Mouse (Mus musculus) retina, postnatal 1 day (tissue): ENCODE measurements around the gene Dscam.
A peak's percentile ranks its signal among the peaks of the same experiment; 100 is the strongest.

ENCODE experiments used
- DNase-seq: peaks from one replicate; pipeline ENCODE4 v3.0.0-alpha.2; 2012

Dscam gene

DNA sequence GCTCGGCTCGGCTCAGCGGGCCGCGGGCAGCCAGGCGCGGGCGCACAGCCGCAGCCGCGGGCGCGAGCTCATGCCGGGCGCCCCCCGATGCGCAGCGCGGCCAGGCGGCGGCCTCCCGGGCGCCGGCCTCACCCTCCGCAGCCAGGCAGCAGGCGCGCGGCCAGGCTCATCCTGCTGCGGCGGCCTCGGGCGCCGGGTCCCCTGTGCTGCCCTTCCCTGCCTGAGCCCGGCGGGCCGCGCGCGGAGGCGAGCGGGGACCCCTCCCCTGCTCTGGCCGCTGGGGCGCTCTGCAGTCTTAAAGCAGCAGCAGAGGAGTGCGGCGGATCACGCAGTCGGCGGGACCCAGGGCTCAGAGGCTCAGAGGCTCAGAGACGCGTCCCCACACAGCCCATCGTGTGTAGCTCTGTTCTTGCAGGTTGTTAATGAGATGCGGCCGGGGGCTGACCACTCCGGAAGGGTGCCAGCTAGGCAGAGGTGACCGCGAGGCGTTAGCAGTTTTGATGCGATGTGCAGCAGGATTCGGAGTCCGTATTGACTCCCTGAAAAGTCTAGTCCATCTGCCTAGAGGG, at the start of gene Dscam:
TSS of gene Dscam (minus strand) at position 240 of the 569 bp plus-strand sequence.
- peak; percentile 77 for DNase-seq

DNA sequence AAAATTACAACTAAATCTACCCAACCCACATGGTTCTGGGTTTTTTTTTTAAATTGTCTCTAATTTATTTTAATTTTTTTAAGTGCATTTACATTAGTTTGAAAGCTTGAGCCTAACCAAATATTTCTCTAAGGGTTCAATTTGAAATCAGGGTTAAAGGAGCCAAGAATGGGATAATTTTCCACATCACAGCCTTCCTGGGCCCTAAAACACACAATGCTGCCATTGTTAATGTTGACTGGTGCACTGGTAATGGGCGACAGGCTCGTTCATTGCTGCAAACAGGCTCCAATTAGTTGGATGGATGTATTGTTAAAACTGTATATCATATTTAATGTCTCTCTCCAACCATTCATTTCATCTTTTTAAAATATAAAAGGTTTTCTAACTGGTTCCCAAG, 48.8 kb upstream of the Dscam start:
- DNase-seq, result peak; percentile 84

DNA sequence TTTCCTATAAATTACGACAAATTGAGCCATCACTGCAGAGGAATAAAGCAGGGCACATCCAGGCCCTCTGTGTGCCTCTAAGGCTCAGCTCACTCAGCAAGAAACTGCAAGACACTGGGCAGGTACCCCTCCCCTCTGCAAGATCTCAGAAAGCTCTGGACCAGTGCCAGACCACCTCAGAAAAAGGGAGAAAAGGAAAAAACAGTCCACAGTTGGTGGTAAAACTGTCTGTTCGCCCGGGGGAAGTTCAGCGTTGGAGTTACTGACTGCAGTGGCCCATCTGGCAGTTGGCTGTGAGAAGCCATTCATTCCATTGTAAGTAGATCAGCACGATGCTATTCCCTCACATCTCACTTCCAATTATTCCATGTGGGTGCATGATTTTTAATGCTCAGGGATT, 39.4 kb upstream of the Dscam start:
- peak; percentile 55 for DNase-seq

- DNase-seq, result no peak
These were observed 37.7 kb upstream of the Dscam start for GRCm38 (mm10) chr16:97208276-97208675.

GRCm38 (mm10) chr16:97204090-97204489, 33.5 kb upstream of the Dscam start:
- no peak for DNase-seq

GRCm38 (mm10) chr16:97203554-97203953, 33.0 kb upstream of the Dscam start:
- DNase-seq, result no peak

GRCm38 (mm10) chr16:97194630-97195029, 24.1 kb upstream of the Dscam start:
- no peak for DNase-seq

DNA sequence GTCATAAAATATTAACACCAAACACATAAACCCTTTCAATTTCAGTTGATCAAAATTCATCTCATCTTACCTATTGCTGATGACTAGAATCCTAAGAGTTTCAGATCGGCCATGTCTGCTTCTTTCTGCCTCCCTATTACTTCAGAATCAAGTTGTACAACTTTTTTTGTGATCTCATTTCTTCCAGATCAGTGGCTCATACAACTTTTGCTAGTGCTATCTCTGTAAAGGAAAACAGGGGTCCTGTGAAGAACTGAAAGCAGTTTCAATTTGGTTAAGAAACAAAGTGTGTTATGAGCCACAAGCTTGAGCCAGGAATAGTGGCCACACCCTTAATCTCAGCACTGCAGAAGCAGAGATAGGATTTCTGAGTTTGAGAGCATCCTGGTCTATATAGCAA, 23.6 kb upstream of the Dscam start:
- no peak for DNase-seq

DNA sequence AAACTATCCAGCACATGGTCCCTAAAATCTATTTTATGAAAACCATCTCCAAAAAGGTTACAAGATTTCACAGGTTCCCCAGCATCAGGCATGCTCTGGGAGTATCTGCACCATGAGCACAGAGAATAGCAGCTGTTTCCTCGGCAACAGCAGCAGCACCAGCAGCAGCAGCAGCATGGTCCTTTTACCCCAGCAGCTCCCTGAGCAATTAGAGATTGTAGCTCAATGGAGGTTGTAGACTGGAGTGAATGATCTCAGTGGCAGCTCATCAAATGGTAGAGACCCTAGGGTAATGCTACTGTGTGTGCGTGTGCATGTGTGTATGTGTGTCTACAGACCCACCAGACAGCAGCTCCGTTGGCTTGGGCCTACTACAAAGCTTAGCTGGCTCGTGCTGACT, 21.7 kb upstream of the Dscam start:
- peak; percentile 6 for DNase-seq

- DNase-seq, result no peak
These were observed 20.1 kb upstream of the Dscam start for GRCm38 (mm10) chr16:97190604-97191003.

- DNase-seq, result peak; percentile 53
These were observed 948 bp upstream of the Dscam start for GRCm38 (mm10) chr16:97171500-97171899.

DNA sequence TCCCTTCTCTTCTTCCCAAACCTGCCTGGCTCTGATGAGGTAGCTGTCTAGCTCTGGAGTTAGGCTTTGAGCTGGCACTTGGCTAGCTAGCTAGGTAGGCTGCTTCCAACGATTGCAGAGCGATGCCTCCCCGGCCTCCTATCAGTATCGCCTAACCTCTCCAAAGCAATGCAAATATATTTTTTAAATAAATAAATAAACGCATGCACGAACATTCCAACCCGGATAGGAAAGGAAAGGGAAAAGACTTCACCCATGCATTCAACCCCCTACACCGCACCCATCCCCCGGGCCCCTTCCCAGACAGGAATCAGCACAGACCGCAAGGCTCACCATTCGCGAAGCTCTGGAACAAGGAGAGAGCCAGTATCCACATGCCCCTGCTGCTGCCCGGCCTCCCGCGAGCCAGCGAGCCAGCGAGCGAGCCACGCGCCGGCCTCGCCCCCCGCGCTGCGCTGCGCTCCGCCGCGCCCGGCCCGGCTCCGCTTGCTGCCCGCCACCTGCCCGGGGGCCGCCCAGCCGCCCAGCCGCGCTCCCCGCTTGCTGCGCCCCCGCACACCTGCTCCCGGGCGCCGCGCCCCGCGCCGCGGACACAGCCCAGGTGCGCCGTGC, 545 bp downstream of the Dscam start:
- peak; percentile 22 for DNase-seq

DNA sequence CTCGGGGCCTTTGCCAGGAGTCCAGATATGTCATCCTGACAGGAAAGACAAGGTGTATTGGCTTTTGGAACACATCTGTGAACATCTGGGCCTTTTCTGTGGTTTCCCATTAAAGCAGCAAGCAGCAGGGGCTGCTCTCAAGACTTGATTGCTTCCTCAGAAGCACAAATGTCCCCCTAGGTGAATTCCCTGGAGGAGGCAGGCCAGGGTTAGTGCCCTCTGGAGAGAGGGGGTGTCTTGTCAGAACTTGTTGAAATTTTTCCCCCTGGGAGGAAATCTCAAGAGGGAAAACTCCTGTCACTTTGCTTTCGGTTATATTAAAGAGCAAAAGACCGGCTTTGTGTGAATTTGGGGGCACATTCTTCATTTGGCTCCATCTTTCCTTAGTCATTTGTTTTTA, 1.9 kb downstream of the Dscam start:
- no peak for DNase-seq

- no peak for DNase-seq
These were observed 2.5 kb downstream of the Dscam start for GRCm38 (mm10) chr16:97168030-97168429.

DNA sequence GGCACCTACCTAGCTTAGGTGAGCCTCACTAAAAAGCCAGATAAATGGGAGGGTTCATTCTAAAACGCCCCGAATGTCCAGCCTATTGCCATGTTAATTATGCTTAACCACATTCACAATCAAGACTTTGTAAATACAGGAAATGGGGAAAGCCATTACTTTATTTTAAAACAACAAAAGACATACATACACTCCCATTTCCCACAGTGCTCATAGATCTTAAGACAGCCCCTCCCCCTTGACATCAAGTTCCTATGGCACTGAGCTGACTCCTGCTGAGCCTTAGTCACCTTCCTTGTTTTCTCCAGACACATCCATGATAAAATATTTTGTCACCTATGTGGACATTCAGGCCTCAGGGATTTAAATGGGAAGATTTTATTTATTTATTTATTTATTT, 4.4 kb downstream of the Dscam start:
- DNase-seq, result no peak

- DNase-seq, result peak; percentile 85
These were observed 5.0 kb downstream of the Dscam start for GRCm38 (mm10) chr16:97165444-97166121.

- DNase-seq, result peak; percentile 57
These were observed 12.3 kb downstream of the Dscam start for GRCm38 (mm10) chr16:97158279-97158678.

DNA sequence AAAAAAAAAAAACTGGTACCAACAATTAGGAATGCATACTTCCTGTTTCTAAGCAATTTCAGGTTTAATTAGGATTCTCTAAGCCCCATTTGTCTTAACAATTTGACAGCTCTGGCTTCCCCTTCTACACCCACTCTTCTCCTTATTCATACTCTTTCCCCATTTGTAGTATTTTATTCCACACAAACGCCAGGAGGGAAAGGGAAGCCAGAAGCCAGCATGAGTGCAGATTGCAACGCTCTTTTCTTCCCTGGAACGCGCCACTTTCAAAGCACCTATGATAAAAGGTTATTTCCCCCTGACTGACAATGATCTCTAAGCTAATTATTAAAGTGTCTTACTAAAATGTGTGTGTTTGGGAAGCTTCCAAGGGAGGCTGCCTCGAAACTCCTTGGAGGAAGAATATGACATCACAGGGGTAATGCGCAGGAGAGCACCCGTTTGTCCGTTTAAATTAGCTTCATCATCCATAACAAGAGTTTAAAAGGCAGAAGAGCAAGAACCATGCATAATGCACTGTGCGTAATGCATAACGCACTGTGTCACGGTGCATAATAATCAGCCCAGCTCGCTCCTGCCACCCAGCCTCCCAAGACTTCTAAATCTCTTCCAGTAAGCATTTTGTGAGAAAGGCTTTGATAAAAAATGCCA, 25.9 kb downstream of the Dscam start:
- DNase-seq, result peak; percentile 71

DNA sequence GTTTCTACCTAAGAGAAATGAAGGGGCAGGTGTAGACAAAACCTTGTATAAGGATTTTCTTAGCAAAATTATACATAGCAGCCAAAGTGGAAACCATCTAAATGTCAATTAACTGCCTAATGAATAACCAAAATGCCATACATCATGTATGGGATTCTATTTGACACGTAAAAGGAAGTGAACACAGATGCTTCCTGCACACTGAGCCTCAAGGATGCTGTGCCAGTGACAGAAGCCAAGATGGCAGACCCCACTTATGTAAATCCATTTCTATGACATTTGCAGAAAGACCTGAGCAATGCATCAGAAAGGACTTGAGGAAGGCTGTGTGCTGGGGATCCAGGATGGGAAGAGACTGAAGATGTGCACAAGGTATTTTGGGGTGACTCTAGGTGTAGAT, 28.6 kb downstream of the Dscam start:
- DNase-seq, result no peak

DNA sequence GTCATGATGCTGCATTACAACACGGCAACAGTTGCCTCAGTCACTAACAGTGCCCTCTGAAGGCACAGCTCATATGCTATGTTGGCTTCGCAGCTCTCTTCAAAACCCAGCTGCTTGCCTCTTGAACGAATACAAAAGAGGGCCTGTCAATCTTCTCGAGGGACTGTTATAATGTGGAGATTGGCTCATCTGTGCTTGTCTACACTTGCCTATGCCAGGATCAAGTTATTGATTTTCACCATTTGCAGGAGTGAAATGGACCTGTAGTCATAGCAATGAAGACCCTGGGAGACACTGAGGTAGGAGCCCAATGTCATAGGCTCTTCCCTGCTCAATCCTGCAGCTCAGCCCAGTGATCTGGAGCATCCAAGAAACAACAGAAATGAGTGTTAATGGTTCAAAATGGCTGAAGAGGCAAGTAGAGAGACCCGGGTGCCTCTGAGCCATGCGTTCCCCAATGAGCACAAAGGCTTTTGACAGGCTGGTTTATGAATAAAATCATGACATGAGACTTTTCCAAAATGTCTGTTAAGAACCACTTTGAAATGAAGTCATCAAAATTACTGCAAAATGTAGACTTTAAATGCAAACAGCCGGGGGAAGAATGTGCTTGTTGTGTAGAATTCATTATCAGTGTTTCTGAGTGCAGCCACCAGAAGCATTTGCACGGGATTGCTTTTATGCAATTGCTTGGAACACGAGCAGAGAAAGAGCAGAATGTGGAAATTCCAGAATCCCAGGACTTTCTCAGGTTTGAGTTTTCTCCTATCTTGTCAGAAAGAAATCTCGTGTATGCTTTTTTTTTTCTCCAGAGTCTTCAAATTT, 35.3 kb downstream of the Dscam start:
- DNase-seq, result no peak

DNA sequence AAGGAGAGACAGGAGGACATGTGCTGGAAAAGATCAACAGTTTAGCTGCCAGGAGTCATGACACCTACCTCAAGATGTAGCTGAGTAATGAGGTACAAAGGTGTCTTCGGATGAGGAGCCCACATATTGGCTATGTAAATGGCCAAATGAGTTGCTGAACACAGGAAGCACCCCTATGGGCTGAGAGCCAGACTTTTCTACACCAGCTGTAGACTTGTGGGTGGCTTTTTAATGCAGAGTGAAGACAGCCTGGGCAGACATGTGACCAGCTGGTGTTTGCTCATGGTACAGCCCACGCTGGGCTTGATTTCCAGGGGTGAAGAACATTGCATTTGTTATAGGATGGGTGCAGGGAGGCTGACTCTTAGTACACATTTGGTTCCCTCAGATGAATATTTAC, 43.3 kb downstream of the Dscam start:
- DNase-seq, result no peak

GRCm38 (mm10) chr16:97110028-97110427, 60.5 kb downstream of the Dscam start:
- no peak for DNase-seq

DNA sequence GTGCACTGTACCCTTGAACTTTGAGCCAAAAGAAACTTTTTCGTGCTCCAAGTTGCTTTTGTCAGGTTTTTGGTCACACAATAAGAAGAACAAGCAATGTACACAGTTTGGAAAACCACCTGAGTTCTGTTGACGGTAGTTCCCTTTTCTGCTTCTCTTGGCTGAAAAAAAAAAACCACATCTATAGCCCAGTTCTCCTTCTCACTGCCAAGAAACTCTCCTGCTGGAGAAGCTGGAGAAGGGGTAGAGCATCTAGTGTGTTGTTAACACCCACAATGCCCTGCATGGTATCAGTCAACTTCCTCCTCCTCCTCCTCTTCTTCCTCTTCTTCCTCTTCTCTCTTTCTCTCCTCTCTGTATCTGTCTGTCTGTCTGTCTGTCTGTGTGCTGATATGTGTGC, 65.3 kb downstream of the Dscam start:
- no peak for DNase-seq
